Mouse (Mus musculus) 416B (cell line): ENCODE measurements around the gene Wdr76.
"Not testable (repeated sequence)": the region's sequence is repeated elsewhere in the genome, so short reads cannot be mapped to it uniquely, and the experiment has no call there.

Experiments
- DNase-seq: peaks from one replicate; pipeline ENCODE4 v3.0.0; 2011; ENCODE audit warnings: low read depth

Wdr76 gene

DNA sequence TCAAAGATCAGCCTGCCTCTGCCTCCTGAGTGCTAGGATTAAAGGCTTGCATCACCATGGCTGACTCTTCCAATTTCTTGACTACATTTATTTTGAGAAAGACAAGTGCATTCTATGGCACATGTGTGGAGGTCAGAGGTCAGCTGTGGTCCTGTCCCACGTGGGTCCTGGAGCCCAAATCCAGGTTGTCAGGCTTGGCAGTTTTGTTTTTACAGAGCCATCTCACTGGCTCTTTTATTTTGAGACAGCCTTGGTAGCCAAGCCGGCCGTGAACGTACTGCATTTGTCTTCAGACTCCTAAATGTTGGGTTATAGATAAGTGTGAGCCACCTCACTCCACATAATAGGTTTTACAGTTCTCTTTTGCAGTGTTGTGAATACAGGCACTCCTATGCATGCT, 12.2 kb downstream of the Wdr76 start:
- not testable (repeated sequence) for DNase-seq

DNA sequence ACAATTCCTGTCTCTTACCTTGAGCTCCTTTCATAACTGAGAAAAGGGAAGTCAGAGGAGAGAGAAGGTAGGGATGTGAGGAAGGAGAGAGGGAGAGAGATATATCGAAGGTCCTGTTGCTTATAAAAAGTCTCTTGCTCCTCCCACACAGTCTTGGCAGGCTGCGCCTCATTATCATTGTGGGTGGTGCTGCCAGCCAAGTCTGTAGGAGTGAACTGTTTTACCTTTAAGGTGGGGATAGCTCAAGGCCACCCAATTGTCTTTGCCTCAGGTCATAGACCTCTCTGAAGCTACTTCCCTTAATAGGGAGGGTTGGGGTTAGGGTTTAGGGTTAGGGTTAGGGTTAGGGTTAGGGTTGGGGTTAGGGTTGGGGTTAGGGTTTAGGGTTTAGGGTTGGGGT, 15.5 kb downstream of the Wdr76 start:
- no peak for DNase-seq

DNA sequence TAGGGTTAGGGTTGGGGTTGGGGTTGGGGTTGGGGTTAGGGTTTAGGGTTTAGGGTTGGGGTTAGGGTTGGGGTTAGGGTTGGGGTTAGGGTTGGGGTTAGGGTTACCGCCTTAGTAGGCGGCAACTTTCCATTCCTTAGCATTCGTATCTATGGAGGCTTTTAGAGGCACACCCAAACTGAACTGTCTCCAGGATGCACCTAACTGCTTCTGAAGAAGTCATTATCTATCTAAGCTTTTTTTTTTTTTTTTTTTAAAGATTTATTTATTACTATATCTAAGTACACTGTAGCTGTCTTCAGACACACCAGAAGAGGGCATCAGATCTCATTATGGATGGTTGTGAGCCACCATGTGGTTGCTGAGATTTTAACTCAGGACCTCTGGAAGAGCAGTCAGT, 16.3 kb downstream of the Wdr76 start:
- not testable (repeated sequence) for DNase-seq

DNA sequence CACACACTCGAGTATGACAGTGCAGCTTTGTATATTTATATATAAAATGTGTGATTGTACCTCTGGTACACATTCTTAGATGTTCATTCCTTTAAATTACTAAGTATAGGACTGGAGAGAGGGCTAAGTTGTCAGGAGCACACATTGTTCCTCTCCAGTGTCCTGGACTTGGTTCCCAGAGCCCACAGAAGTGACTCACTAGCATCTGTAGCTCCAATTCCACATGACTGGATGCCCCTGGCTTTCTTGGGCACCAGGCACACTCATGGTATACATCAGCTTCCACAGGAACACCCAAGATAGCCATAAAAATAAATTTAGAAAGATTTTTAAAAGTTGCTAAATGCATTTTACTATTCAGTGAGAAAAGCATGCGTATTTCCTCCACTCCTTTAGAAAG, 18.5 kb downstream of the Wdr76 start:
- DNase-seq: no peak

DNA sequence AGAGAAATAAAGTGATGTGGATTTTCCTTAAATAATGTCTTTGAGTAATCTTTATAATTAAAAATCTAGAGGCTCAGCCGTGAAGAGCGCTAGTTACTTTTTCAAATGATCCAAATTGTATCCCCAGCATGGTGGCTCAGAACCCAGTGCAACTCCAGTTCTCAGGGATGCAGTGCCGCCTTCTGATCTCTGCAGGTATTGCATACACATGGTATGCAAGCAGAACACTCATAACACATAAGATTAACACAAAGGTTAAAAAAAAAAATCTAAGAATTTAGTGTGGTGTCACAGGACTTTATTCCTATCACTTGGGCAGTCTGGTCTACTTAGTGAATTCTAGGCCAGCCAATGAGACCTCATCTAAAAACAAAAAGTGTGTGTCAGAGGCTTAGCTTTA, 38.3 kb downstream of the Wdr76 start:
- peak; percentile 28 for DNase-seq

DNA sequence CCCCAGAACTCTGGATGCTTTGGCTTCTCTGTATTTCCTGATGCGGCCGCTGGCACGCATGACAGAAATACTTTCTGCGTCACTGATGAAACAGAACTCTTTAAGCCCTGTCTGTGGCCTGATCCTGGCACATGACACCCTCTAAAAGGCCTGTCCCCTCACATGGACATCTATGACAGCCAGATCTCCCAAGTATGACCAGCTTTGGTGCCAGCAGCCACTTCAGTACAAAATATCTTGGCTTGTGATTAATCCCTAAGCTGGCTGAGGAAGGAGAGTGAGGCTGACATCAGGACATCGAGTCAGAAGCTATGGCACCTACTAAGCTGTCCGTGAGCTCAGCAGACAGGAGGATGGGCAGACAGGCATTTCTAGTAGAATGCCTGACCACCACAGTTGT, 43.1 kb downstream of the Wdr76 start:
- no peak for DNase-seq

DNA sequence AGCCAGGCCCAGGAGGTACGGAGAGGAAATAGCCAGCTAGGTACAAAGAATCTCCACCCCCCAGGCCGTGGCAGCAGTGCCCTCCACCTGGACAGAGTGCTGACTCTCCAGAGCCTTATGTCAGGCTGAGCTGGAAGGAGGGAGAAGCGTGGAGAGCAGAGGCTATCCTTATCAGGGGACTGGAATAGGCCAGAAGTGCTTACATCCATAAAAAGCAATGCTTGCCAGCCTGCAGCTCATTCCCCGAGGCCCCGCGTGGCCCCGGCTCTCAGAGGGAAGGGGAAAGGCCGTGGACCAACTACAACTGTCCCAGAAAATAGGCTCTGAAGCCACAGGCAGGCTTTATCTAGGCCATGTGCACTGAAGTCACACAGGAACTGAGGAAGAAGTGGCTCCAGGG, 44.7 kb downstream of the Wdr76 start:
- no peak for DNase-seq

DNA sequence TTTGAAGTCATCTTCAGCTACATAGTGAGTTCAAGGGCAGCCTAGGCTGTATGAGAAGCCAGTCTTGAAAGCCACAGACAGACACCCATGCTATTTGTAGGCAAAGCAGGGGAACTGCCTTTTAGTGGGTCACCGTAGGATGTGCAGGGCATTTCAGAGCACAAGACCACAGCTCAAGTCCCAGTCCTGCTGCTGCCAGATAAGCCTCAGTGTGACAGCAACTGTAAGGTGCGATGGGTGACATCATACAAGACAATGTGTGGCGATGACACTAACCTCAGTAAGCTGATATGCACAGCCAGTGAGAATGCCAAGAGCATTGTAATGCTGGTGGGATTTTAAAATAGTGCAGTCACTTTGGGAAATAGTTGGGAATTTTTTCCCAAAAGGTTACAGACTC, 56.6 kb downstream of the Wdr76 start:
- no peak for DNase-seq

DNA sequence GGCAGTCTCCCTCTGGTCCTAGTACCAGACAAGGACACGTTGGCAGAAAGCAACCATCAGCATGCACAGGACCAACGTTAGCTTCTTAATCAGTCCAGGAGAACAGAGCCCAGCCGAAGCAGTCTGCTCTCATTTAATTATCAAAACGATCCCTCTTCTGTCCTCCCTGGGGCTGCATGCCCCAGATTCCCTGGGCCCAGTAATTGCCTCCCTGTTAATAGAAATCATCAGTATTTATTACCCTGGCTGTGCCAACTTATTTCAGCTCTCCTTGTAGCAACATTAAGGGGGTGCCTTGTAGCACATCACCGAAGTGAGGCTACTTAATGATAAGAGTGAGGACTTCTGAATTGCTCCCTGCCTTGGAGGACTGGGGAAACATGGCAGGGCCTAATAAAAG, 59.4 kb downstream of the Wdr76 start:
- DNase-seq: no peak

DNA sequence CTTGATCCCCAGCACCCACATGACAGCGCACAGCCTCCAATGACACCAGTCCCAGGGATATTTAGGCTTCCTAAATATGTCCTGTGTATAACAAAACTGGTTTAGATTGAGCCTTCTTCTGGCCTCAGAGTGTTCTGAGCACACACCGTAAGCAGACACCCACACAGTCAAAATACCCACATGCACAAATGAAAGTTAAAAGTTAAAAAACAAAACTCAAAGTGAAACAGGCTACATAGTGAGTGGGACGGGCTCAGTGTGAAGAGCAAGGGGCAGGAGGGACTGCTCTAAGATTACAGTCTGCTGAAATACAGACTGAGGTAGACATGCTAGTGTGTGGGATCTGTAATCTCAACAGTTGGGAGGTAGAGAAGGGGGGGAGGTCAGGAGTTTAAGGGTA, 63.5 kb downstream of the Wdr76 start:
- DNase-seq: no peak

DNA sequence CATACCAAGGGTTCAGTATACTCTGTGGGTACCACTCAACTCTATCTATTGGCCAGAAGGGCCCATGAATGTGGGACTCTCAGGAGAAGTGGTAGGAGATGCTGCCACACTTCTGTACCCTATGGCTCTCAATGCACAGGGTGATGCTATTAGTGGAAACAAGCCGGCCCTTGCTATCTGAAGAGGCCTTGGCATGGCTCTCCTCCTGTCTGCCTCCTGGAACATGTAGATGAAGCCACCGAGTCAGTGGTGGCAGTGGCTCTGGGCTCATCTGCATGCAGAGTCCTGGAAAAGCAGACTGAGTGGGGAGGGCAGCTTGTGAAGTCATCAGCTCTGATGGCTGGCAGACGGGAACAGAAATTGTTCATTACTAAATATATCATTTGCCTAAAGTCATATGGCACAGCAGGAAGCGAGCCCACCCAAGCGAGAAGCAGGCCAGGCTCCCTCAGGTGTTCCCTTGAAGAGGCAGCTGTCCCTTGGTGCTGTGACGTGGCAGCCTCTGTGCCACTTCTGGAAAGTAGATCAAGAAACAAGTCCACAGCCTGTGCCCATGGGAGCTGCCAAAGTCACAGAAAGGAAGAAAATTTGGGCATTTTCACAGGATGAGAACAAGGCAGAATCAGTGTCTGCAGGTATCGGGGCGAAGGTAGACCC, 64.6 kb downstream of the Wdr76 start:
- no peak for DNase-seq

DNA sequence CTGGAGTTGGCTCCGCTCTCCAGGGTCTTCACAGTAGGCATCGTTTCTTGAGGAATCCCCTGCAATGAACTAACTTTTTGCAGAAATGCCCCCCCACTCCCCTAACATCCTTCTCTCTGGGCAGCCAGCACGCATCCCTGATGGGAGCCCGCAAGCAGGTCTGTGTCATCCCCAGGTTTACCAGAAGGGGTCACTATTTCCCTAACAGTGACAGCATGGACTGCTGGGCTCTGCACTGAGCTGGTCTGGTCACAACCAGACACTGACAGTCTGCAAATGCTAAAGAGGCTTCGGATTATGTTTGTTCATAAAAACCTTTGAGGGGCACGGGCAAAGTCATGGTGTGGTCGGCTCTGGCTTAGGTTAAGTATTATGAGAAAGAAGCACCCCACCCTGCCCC, 65.3 kb downstream of the Wdr76 start:
- peak; percentile 78 for DNase-seq

DNA sequence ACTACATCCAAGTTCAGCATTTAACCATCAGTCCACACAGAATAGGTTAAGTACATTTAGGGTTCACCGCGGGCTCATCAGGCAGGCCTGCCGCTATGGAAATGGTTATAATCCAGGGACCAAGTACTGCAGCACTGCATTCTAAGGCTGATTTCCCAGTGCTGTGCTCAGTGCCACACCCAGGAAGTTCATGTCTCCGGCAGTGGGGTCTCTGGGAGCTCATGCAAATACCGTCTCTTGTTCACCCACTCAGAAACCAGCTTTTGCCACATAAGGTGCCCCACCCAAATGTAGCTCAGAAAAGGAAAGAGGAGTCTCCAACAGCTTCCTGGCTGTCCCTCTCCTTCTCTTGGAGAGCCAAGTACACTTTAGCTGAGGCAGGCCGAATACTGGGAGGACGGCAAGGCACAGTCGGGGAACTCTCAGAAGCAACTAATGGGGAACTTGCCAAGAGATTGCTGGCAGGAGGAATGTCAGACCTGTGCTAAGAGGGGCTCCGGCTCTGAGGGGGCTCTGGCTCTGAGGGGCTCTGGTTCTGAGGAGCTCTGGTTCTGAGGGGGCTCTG, 67.6 kb downstream of the Wdr76 start:
- DNase-seq: no peak

DNA sequence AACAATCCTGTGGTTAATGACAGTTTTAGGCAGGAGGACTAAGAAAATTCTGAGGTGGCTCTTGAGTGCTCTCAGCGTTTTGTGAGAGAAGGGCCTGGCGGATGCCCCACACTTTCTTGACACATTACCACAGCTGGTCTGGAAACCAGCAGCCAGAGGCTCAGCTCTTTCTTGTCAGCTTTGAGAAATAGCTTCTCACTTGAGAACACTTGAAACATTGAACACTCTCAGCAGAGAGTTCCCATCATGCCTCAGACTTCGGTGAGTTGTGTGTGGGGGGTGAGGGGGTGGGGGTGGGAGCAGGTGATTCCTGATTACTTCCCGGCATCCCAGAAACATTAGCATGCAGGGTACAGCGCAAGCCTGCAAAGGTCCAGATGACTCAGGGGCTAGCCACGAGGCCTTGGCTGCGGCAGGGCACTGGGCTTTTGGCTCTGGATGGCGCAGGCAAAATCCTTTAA, 69.2 kb downstream of the Wdr76 start:
- no peak for DNase-seq

DNA sequence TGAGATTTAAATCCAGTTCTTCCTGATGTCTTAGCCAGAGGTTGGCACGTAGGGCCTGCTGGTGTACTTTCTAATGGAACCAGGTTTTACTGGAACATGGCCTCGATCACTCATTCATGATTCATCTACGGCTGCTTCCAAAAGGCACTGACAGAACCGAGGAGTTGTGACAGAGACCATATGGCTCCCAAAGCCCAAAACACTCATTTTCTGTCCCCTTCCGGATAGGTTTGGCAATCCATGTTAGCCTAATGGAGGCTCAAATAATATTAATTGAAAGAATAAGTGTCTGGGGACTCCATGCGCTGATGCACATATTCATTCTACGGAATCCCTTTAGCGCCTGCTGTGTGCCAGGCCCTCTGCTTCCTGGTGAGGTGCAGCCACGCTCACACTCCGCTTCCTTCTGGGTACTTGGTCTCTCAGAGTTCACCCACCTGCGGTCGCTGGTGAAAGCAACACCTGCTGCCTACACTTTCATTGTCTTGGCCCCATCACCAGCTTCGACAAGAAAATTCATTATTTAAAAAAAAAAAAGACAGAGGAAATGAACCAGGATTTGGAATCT, 76.4 kb downstream of the Wdr76 start:
- no peak for DNase-seq

DNA sequence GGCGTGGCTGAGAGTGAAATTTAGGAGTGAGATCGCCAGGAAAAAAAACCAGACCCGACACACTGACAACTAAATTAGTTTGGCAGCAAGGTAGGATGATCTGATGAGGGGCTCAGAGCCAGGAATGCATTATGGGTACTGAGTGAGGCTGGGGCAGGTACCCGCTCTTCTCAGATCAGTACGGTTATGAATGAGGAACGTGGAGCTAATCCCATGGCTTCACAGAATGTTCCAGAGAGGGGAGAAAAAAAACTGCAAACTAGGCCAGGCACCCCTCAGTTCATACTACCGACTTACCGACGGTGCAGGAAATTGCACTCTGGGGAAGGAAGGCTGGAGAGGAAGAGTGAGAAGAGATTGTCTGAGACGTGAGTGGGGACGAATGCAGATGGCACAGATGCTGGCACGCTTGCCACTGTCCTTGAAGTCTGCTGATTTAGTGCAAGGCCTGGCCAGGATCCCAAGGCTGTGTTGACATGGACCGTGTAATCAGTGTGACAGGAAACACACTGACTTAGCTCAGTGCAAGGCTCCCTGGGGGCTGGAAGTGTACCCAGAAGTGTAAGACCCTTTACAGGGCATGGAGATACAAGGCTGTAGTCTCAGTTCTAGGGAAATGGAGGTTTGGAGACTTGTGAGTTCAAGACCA, 77.1 kb downstream of the Wdr76 start:
- peak; percentile 10 for DNase-seq

DNA sequence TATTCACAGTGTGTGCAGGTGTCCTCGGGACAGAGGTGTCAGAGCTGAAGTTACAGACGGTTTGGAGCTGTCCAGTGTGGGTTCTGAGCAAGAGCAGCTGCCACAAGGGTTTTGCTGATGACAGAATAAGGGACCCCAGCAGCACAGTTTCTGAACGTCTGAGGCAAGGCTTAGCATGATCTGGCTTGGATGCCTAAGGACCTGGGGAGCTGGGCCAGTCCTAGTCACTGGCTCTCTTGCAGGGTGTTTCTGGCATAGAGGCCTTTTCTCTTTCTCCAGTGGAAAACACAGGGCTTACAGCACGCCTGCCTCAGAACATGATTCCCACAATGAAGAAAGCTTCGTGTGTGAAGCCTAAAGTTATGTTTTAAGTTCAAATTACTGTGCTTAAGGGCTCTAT, 78.2 kb downstream of the Wdr76 start:
- no peak for DNase-seq

DNA sequence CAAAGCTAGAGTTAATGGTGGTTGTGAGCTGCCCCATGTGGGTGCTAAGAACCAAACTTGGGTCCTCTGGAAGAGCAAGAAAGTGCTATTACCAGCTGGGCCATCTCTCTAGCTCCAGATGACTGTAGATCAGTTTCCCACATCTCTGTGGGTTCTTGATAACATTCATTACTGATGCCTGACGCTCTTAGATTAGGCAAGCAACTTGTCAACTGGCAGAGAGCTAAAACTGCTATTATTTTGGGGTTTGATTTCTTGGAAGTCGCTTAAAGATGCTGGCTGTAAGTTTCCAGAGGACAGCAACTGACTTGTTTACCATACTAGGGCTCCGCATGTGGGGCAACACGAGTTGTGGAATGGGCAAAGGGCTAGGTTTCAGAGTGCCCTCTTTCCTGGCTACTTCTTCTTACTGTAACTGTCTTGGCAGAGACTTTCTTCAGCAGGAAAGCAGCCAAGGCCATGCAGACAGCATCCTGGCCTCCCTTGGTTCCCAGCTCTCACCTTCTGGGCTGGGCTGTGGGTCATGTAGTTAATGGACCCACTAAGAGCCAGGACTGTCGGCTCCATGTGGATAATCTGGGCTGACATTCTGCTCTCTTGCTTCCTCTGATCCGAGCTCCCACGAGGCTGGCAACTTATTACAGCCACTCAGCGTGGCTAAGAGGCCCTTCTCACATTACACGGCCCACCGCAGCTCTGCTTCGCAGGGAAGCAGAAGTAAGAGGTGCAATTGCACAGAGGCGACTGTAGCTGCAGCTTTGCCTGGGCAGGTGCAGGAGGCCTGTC, 81.2 kb downstream of the Wdr76 start:
- peak; percentile 51 for DNase-seq

DNA sequence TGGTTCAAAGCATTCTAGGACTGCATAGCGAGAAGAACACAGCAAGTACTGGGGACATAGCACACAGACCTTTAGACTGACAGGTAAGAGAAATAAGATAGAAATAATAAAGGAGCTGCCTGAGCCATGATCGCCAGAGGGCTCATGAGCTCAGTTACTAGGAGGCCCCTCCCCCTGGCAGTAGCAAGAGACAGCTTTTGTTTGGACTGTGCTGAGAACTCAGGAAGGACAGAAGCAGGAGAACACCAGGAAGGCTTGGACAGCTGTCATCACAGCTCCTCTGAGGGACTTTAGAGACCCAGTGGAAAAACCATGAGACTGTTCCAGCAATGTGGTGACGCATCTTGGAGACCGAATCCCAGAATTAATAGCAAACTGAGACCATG, 81.8 kb downstream of the Wdr76 start:
- DNase-seq: no peak

DNA sequence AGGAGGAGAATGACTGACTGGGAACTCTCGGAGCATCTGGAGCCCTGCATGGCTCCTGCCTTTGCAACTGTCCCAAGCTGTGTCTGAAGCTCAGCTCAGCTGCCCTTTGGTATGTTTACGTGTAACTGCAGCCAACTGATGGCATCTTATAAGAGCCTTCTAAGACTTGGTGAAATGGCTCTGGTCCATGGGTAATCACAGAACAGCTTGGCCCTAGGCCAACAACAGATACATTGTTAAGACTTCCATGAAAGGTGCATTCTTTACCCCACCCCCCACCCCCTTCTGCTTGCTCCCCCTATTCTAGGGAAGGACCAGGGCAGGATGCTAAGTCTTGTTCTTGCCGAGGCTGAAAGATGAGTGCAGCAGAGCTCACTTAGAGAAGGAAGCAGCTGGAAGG, 87.6 kb downstream of the Wdr76 start:
- no peak for DNase-seq
